Mouse (Mus musculus) cerebellum, adult 2 months (tissue): ENCODE measurements at regions not wholly inside any gene's neighbourhood (a gene's known extent, or its start where the extent isn't known, plus 50 kb on each side); places are given as distances from the start of the nearest gene placed in this dataset.

Experiments
- DNase-seq, 2 experiments: peaks; one replicate each; pipeline ENCODE4 v3.0.0; 2021
- H3K27ac ChIP-seq: fragments of 200-500 bp; 2 replicates; pipeline ENCODE4 v1.5.1; 2012; ENCODE audit warnings: low read length, control low read depth, inconsistent platforms; ENCODE audit not compliant: insufficient read depth
- H3K27me3 ChIP-seq: fragments of 200-500 bp; 2 replicates; pipeline ENCODE4 v1.6.1; 2012; ENCODE audit warnings: inconsistent platforms, mild to moderate bottlenecking, low read length, moderate library complexity; ENCODE audit not compliant: control insufficient read depth, insufficient read depth
- H3K4me1 ChIP-seq: fragments of 200-500 bp; 2 replicates; pipeline ENCODE4 v1.6.1; 2011; ENCODE audit warnings: low read length; ENCODE audit not compliant: control insufficient read depth, insufficient read depth
- H3K4me3 ChIP-seq: fragments of 200-500 bp; replicated peaks from 2 replicates; pipeline ENCODE3; 2011; ENCODE audit warnings: mild to moderate bottlenecking, low read depth, low read length, control low read depth; ENCODE audit not compliant: insufficient read depth
- CTCF ChIP-seq: fragments of 200-500 bp; IDR thresholded peaks from 2 replicates; pipeline ENCODE4 v1.5.1; 2011; ENCODE audit warnings: low read depth, mild to moderate bottlenecking, control low read depth, low read length, moderate library complexity, borderline replicate concordance; ENCODE audit not compliant: insufficient read depth
- POLR2A ChIP-seq: fragments of 200-500 bp; IDR thresholded peaks from 2 replicates; pipeline ENCODE4 v1.6.1; 2011; ENCODE audit warnings: low read length, control low read depth, borderline replicate concordance; ENCODE audit not compliant: insufficient read depth
- WGBS: fragments of 180-500 bp; shearing (Covaris S2); methylation state at CpG from one replicate; pipeline ENCODE4 v1.1.7; 2018; 5-methylcytosine and 5-hydroxymethylcytosine counted together

DNA sequence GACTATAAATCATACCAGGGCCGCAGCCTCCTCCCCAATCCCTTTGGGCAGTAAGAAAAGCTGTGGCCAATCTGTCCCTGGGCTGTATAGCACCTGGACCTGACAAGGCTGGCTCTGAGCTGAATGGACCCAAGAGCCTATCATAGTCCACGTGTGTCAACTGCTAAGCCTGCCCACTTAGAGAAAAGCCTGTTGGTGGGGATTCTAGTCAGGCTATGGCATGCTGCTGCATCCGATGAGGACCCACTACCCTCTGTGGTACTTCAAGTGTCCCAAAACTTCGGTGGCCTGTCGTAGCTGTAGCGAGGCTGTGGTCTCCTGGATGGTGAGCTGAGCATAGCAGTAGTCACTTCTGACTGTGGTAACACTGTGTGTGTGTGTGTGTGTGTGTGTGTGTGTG lies 57.4 kb upstream of the Ppara start:
- TF ChIP-seq CTCF (no peak), POLR2A (no peak)
- no peaks in the 10 kb centered on the region for H3K27me3 ChIP-seq
- peak overlapping the region; percentile 95 for H3K27ac ChIP-seq
- peak in 1 of 2 experiments; percentile 63 for DNase-seq
- H3K4me3 ChIP-seq = peak overlapping the region; percentile 34
- 9% methylated on average over 6 of the region's 6 CpGs for WGBS
- H3K4me1 ChIP-seq = peaks cover 32% of the 10 kb centered on the region; the same call in 1 of the 2 replicates

DNA sequence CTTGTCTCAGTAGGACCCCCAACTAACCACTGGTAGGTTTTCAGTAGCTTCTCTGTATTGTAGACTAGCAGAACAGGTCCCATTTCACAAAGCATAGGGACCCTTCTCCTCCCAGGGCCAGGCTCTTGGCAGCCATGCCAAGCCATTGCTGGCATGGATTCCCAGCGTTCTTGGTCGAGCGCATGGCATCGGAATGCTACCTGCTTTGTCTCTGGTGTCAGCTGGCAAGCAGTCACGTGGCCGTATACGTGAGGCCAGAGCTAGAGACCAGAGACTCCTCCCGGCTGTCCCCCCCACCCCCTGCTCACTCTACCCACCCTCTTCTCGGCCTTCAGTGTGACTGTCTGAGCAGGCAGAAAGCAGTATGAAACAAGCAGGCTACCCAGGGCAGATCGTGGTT lies 56.9 kb upstream of the Ppara start:
- H3K4me3 ChIP-seq = peak overlapping the region; percentile 52
- no peak; the same call in 1 of the 2 replicates for TF ChIP-seq POLR2A
- TF ChIP-seq CTCF = no peak
- peaks cover 34% of the 10 kb centered on the region; the same call in 1 of the 2 replicates for H3K4me1 ChIP-seq
- H3K27ac ChIP-seq = peak overlapping the region; percentile 95
- WGBS = 1% methylated on average over 10 of the region's 10 CpGs
- H3K27me3 ChIP-seq = no peaks in the 10 kb centered on the region
- peak; percentile 87 to 90 for DNase-seq

DNA sequence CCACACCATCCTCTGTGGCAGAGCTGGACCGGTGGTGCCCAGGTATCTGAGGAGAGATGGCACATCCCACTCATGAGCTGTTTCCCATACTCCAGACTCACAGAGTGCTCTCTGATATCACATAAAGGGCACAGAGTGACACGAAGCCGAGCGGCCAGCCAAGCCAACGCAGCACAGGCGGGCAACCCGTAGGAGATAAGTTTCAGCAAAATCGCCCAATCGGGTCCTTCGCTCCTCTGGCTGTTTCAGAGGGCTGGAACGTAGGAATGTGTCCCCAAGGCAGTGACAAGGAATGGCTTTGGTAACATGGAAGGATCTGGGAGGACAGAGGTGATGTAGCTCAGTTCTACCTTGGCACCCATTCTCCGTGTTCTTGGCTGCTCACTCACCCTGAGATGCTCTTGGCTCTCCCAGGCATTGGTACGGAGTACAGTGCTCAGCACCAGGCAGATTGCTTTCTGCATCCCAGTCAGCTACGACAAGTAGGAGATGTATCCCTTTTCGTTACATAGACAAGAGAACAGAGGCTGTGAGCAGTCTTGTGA lies 56.4 kb upstream of the Ppara start:
- no peaks in the 10 kb centered on the region for H3K27me3 ChIP-seq
- TF ChIP-seq POLR2A (0 out of 2 replicates have a peak, but pooled peaks have one; percentile 19), CTCF (no peak)
- peaks cover 40% of the 10 kb centered on the region for H3K4me1 ChIP-seq
- peak overlapping the region; percentile 95 for H3K27ac ChIP-seq
- peak overlapping the region; percentile 52 for H3K4me3 ChIP-seq
- WGBS = 5% methylated on average over 15 of the region's 15 CpGs
- peak; percentile 72 to 76 for DNase-seq

DNA sequence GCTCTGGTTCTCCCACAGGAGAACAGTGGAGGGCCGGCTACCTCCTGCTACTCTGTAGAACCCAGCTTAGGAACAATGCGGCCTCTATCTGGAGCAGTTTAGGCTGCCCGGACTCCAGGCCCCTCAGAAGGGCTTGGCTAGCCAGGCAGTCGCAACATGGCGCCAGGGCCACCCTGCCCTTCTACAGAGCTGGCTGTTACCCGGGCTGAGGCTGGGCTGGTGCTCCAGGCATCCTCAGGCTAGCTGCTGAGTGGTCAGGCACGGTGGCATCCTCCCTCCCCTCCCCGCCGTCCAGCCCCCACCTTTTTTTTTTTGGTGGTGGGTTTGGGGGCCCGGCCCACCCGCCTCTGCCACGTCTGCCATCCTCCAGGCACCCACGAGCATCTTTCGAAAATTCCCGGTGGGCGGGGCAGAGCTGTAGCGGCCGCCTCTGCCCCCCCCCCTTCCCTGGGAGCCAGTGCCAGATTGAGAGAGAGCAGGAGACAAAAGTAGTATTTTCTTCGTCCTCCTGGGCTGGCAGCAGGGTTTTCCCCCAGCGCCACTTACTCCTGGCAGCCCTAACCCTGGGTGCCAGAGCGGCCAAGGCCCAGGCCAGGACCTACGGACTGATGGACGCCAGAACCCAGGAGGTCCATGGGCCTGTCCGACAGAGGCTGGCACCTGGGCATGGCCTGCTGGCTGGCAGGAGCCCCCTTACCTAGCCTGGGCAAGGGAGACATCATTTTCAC lies 55.6 kb upstream of the Ppara start:
- DNase-seq = peak; percentile 79 to 81
- Histone ChIP-seq H3K4me3 (peak overlapping the region; percentile 65), H3K27ac (peak overlapping the region; percentile 97), H3K27me3 (no peaks in the 10 kb centered on the region), H3K4me1 (peaks cover 45% of the 10 kb centered on the region)
- TF ChIP-seq CTCF (no peak), POLR2A (0 out of 2 replicates have a peak, but pooled peaks have one; percentile 16)
- 3% methylated on average over 24 of the region's 24 CpGs for WGBS

DNA sequence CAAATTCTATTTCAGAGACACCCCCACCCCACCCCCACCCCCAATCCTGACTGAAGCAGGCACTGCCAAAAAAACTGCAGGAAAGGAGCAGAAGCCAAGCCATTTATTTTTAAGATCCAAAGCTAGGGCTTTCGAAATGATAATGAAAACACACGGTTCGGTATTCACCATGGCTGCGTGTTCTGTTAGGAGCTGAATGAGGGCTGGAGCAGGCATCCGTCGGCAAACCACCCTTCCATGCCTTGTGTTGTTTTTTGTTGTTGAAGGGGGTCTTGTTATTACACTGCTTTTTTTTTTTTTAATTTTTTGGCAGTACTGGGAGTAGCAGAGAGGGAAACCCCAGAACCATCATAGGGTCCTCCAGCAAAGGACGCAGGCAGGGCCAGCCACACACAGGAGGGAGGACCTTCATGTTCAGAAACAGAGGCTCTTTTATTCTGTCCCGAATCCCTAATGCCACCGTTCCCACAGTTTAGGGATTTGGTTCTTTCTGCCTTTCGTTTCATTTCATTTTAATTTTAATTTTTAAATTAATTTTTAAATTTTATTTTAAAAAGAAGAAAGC lies 54.8 kb upstream of the Ppara start:
- no peak for DNase-seq
- Histone ChIP-seq H3K4me3 (peak overlapping the region; percentile 71), H3K27ac (peak overlapping the region; percentile 97; the same call in 1 of the 2 replicates), H3K4me1 (peaks cover 48% of the 10 kb centered on the region), H3K27me3 (no peaks in the 10 kb centered on the region)
- 1% methylated on average over 10 of the region's 10 CpGs for WGBS
- TF ChIP-seq CTCF = no peak
- TF ChIP-seq POLR2A = no peak

DNA sequence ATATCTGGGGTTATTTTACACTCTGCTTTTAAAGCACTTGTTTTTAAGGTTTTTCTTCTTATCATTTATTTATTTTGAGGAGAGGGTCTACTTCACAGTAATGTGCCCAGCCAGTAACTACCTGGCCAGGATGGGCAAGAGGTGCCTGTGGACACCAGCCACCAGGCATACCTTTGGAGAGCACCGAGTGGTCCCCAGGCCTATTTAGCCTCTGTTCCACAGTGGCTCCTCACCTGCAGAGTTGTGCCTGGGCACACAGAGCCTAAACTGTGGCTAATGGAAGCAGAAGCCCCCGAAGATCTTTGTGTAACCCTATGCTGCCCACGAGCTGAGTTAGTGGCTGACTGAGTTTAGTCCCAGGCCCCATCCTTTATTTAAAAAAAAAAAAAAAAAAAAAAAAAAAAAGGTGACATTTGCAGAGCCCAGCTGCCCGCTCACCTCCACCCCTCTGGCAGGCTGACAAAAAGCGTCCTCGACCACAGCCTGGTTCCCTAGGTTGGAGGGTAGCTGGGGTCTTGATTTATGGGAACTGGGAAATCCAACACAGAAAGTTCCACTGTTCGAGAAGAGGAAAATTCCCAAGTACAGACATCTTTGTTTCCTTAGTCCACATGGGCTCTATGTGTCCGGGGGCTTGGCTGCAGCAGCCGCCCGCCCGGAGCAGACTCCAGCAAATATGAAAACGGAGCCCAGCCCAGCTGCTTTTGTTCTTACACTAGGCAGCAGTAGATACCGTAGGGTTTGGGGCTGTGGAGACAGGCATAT lies 54.1 kb upstream of the Ppara start:
- TF ChIP-seq CTCF = no peak
- no peak for TF ChIP-seq POLR2A
- WGBS = 2% methylated on average over 13 of the region's 13 CpGs
- H3K27me3 ChIP-seq = no peaks in the 10 kb centered on the region
- peak overlapping the region; percentile 69 for H3K4me3 ChIP-seq
- peak overlapping the region; percentile 98 for H3K27ac ChIP-seq
- peaks cover 54% of the 10 kb centered on the region for H3K4me1 ChIP-seq
- peak in 1 of 2 experiments; percentile 69 for DNase-seq

DNA sequence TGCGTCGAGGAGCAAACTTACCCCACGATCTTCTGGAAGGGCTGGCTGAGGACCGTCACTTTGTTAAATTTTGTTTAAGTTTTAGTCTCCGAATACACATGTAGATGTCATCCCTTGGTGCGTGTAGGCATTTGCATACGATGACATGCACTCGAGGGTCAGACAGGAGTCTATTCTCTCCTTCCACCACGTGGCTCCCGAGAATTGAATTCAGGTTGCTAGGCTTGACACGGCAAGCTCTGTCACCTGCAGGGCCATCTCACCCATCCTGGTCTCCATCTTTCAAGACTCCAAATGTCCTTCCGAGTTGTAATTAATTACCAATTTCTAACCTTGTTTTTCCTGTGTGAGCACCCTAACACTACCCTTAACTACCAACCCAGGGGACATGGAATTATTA lies 52.7 kb upstream of the Ppara start:
- peaks cover 58% of the 10 kb centered on the region for H3K4me1 ChIP-seq
- no peaks in the 10 kb centered on the region for H3K27me3 ChIP-seq
- peak overlapping the region; percentile 75 for H3K27ac ChIP-seq
- 6% methylated on average over 12 of the region's 12 CpGs for WGBS
- no peak for DNase-seq
- H3K4me3 ChIP-seq = peak overlapping the region; percentile 41
- no peak for TF ChIP-seq CTCF
- TF ChIP-seq POLR2A = no peak
